Mouse (Mus musculus) bone marrow macrophage, adult 2 months (primary cell): ENCODE results near the gene Pgm2l1. TPM values are rescaled to one million over a fixed set of nuclear protein-coding genes. Genes with fewer than 3 reads are reported as not detected.

Experiments
- H3K27ac ChIP-seq: 2 replicates; pipeline ENCODE4 v1.5.1; 2012; ENCODE audit warnings: low read depth, low read length; ENCODE audit not compliant: insufficient read depth
- H3K4me1 ChIP-seq: 2 replicates; pipeline ENCODE4 v1.6.1; 2012; ENCODE audit warnings: low read length; ENCODE audit not compliant: control insufficient read depth, insufficient read depth
- H3K4me3 ChIP-seq: 2 replicates; pipeline ENCODE4 v1.5.1; 2012; ENCODE audit warnings: mild to moderate bottlenecking, low read length, moderate library complexity; ENCODE audit not compliant: insufficient read depth
- CTCF ChIP-seq: IDR thresholded peaks from 2 replicates; pipeline ENCODE4 v1.5.1; 2012; ENCODE audit warnings: low read depth, mild to moderate bottlenecking, low read length, moderate library complexity
- POLR2A ChIP-seq: IDR thresholded peaks from 2 replicates; pipeline ENCODE4 v1.6.1; 2012; ENCODE audit warnings: mild to moderate bottlenecking, low read depth, low read length, borderline replicate concordance
- polyA plus RNA-seq: library from polyadenylated mRNA; stranded (reverse); fragments of >200 nt; gene quantifications from 2 replicates; pipeline ENCODE4 v1.2.4, GENCODE M21; 2012; ENCODE audit not compliant: missing spikeins, insufficient read depth, insufficient read length

Pgm2l1 gene
- polyA plus RNA-seq, 1 experiment: 14.1 TPM

GRCm38 (mm10) chr7:100216601-100217565 is 10.3 kb upstream of the Pgm2l1 start:
- Histone ChIP-seq H3K27ac (peak overlapping the region; percentile 82), H3K4me3 (no peak overlapping the region; the same call in 1 of the 2 replicates), H3K4me1 (peaks cover 36% of the 10 kb centered on the region)
- TF ChIP-seq CTCF: no peak
- no peak for TF ChIP-seq POLR2A

- Histone ChIP-seq H3K4me3 (peak overlapping the region; percentile 76), H3K27ac (peak overlapping the region; percentile 53), H3K4me1 (peaks cover 14% of the 10 kb centered on the region)
- TF ChIP-seq POLR2A (no peak), CTCF (no peak)
These were observed 817 bp downstream of the Pgm2l1 start for GRCm38 (mm10) chr7:100227896-100228525.

- Histone ChIP-seq H3K4me3 (no peak overlapping the region), H3K27ac (no peak overlapping the region), H3K4me1 (peaks cover 18% of the 10 kb centered on the region)
- TF ChIP-seq POLR2A (no peak), CTCF (no peak)
These were observed 1.8 kb downstream of the Pgm2l1 start for GRCm38 (mm10) chr7:100228957-100229356.

- no peak overlapping the region for H3K27ac ChIP-seq
- H3K4me3 ChIP-seq: no peak overlapping the region
- TF ChIP-seq POLR2A: no peak
- TF ChIP-seq CTCF: no peak
- peaks cover 26% of the 10 kb centered on the region for H3K4me1 ChIP-seq
These were observed 3.5 kb downstream of the Pgm2l1 start for GRCm38 (mm10) chr7:100230646-100231045.

GRCm38 (mm10) chr7:100231661-100232060 is 4.5 kb downstream of the Pgm2l1 start:
- TF ChIP-seq POLR2A (no peak), CTCF (no peak)
- H3K27ac ChIP-seq: no peak overlapping the region
- peaks cover 23% of the 10 kb centered on the region for H3K4me1 ChIP-seq
- no peak overlapping the region for H3K4me3 ChIP-seq

GRCm38 (mm10) chr7:100233681-100234080 is 6.5 kb downstream of the Pgm2l1 start:
- Histone ChIP-seq H3K4me3 (no peak overlapping the region), H3K4me1 (peaks cover 25% of the 10 kb centered on the region), H3K27ac (peak overlapping the region; percentile 7; the same call in 1 of the 2 replicates)
- TF ChIP-seq CTCF (no peak), POLR2A (no peak)

DNA sequence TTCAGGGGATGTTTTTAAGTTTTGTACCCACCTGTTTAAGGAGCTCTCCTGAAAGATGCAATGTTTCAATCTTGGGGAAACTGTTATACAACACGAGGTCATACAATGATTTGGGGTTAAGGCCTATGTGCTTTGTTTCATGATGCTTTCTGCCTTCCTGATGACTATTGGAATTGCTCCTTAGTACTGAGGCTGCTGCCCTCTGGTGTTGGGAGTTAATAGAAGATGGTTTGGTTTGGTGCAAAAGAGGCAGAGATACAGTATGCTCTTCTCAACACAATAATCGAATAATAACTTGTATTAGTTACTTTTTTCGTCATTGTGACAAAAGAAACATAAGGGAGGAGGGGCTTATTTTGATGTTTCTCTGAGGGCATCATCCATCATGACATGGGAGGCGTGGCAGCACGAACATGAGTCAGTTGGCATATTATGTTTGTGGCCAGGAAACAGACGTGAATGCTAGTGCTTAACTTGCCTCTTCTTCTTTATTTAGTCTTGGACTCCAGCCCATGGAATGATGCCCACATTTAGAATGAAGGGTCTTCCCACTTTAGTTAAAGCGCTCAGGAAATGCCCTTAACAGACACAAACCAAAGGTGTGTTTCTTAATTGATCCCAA is 7.2 kb downstream of the Pgm2l1 start:
- H3K4me3 ChIP-seq: no peak overlapping the region
- no peak for TF ChIP-seq POLR2A
- TF ChIP-seq CTCF: no peak
- H3K4me1 ChIP-seq: peaks cover 22% of the 10 kb centered on the region
- no peak overlapping the region for H3K27ac ChIP-seq

DNA sequence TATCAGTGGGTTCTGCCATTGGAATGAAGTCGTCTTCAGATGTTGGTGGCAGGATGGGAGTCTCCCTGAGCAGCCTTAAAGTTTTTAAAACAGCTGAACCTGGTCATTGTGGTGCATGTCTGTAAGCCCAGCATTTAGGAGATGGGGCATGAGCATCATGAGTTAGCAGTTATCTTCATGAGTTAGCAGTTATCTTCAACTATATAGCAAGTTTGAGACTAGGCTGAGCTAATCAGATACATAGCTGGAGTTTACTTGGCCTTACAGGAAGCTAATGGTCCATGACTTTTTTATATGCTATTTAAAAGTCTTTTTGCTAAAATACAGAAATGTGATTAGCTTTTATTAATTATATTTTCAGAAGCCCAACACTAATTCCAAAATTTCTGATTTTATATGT is 11.1 kb downstream of the Pgm2l1 start:
- H3K27ac ChIP-seq: no peak overlapping the region
- no peak for TF ChIP-seq POLR2A
- TF ChIP-seq CTCF: no peak
- H3K4me1 ChIP-seq: peaks cover 21% of the 10 kb centered on the region
- H3K4me3 ChIP-seq: no peak overlapping the region

DNA sequence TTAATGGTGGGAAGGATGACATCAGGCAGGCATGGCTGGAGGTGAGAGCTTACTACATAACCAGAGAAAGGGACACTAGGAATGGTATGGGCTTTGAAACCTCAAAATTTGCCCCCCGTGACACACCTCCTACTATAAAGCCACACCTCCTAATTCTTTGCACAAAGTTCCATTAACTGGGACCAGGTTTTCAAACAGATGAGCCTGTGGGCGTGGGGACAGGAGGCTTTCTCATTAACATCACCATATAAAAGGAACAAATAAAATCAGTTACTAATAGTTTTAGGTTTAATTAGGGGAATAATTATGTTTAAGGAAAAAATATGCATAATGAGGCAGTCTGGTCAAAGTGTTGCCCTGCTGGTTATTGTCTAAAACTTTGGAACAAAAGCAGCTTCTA is 13.4 kb downstream of the Pgm2l1 start:
- no peak overlapping the region for H3K4me3 ChIP-seq
- TF ChIP-seq CTCF (no peak), POLR2A (no peak)
- no peak overlapping the region for H3K27ac ChIP-seq
- peaks cover 15% of the 10 kb centered on the region for H3K4me1 ChIP-seq
